Mouse (Mus musculus): ENCODE measurements at regions not wholly inside any gene's neighbourhood (a gene's known extent, or its start where the extent isn't known, plus 50 kb on each side); places are given as distances from the start of the nearest gene placed in this dataset.

DNA sequence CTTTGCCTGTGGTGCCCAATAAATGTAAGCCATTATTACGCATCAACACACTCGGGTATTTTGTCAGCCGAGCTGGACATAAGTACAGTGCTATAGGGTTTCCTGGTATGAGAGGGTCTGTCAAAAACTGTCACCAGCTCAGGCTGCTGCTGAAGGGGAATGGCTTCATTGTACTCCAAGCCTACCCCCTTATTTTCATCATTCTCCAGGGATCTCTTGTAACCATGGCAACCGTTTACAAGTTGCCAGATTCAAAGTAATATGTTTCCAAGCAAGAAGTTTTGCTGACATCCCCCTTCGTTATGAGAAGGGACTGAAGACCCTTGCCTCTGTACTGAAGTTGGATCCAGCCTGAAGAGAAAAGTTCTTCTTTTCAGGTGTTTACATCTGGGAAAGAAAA, 410.3 kb upstream of the Kdm8 start:
- no peak for TF ChIP-seq GABPA (IDR thresholded peaks at IDR 0.05; ENCODE audit: low read depth, low read length)
- TF ChIP-seq TBP (IDR thresholded peaks at IDR 0.05; ENCODE audit: low read depth, low read length), result no peak
- no peak for TF ChIP-seq E2F4 (IDR thresholded peaks at IDR 0.05; ENCODE audit: borderline replicate concordance, low read depth, low read length)
- TF ChIP-seq JUND (IDR thresholded peaks at IDR 0.05; ENCODE audit: low read depth, low read length), result no peak
- no peak for TF ChIP-seq HCFC1 (IDR thresholded peaks at IDR 0.05; ENCODE audit: low read depth, low read length)
- no peak for TF ChIP-seq CHD1 (IDR thresholded peaks at IDR 0.05; ENCODE audit: low read depth, low read length)
- TF ChIP-seq BHLHE40 (IDR thresholded peaks at IDR 0.05; ENCODE audit: borderline replicate concordance, low read depth, low read length), result no peak
- TF ChIP-seq UBTF (IDR thresholded peaks at IDR 0.05; ENCODE audit: borderline replicate concordance, insufficient read depth, low read depth, low read length), result no peak
- TF ChIP-seq CHD2 (IDR thresholded peaks at IDR 0.05; ENCODE audit: low read length), result no peak
- TF ChIP-seq MAX (IDR thresholded peaks at IDR 0.05; ENCODE audit: low read length), result no peak
- no peak for TF ChIP-seq RCOR1 (IDR thresholded peaks at IDR 0.05; ENCODE audit: low read depth, low read length)
- no peak for TF ChIP-seq MEF2A (IDR thresholded peaks at IDR 0.05; ENCODE audit: extremely low read depth, insufficient replicate concordance, low read depth, low read length, poor library complexity, severe bottlenecking)
- TF ChIP-seq USF2 (IDR thresholded peaks at IDR 0.05; ENCODE audit: borderline replicate concordance in 1 of 2, insufficient read depth in 1 of 2, low read depth in 1 of 2, low read length in 2 of 2), result no peak
- no peak overlapping the region for H3K27ac ChIP-seq (ENCODE audit: control insufficient read depth, low read depth, low read length)
- no peaks in the 10 kb centered on the region for H3K4me1 ChIP-seq (ENCODE audit: control insufficient read depth in 1 of 2, insufficient read depth in 2 of 2, low read length in 2 of 2)
- no peak overlapping the region for H3K4me3 ChIP-seq (ENCODE audit: control insufficient read depth in 1 of 2, insufficient read depth in 1 of 2, low read depth in 2 of 2, low read length in 2 of 2)
- no peaks in the 10 kb centered on the region for H3K27me3 ChIP-seq (ENCODE audit: control insufficient read depth in 1 of 2, insufficient read depth in 2 of 2, low read length in 2 of 2)
- H3K9ac ChIP-seq (ENCODE audit: control insufficient read depth, low read depth, low read length, poor library complexity, severe bottlenecking), result no peak overlapping the region
- no peaks in the 10 kb centered on the region for H3K36me3 ChIP-seq (ENCODE audit: control insufficient read depth in 1 of 2, insufficient read depth in 2 of 2, low read length in 2 of 2)
- no peaks in the 10 kb centered on the region for H3K9me3 ChIP-seq (replicated peaks; ENCODE audit: insufficient read depth, low read length)
- no peaks in the 10 kb centered on the region for H3K79me2 ChIP-seq (ENCODE audit: control insufficient read depth, insufficient read depth, low read length, poor library complexity)
- DNase-seq (ENCODE audit: low read depth, low spot score), result no peak

DNA sequence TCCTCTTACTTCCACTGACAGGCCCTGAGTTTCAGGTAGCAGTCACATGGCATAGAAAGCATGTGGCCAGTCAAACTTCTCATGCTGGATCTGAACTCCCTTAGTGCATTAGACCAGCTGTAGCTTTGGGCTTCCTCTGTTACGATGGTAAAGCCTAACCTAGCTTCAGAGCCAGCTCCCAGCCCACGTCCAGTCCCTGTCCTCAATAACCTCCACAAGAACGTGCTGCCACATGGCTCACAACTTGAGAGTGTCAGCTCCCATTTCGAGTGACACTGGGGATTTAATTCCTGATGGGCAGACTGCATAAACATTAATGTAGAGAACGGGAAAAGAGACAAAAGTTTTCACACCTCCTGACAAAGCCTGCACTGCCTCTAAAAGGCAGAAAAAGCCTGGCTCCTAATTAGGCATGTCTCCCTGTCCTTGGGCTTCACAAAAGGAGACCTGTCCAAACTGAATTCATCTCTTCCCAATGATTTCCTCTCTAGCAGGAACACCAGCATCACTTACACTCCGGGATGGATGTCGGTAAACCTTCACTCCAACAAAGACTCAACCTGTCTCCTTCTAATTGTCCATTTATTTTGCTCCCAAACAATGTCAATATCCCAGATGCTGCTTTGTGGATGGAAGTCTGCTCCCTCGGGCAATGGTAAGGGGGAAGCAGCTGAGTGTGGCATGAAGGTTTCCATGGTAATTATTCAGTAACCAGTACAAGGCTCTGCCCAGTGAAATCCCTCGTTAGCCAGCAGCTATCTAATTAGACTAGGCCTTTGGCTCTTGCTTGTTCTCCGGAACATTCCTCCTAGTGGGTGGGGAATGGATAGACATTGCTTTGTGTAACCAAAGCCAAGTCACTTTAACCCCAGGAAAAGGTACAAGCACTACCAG, 408.1 kb upstream of the Kdm8 start:
- Histone ChIP-seq H3K9ac (ENCODE audit: control insufficient read depth, low read depth, low read length, poor library complexity, severe bottlenecking) (no peak overlapping the region), H3K4me3 (ENCODE audit: control insufficient read depth in 1 of 2, insufficient read depth in 1 of 2, low read depth in 2 of 2, low read length in 2 of 2) (no peak overlapping the region), H3K4me1 (ENCODE audit: control insufficient read depth in 1 of 2, insufficient read depth in 2 of 2, low read length in 2 of 2) (no peaks in the 10 kb centered on the region), H3K9me3 (replicated peaks; ENCODE audit: insufficient read depth, low read length) (no peaks in the 10 kb centered on the region), H3K27me3 (ENCODE audit: control insufficient read depth in 1 of 2, insufficient read depth in 2 of 2, low read length in 2 of 2) (no peaks in the 10 kb centered on the region), H3K79me2 (ENCODE audit: control insufficient read depth, insufficient read depth, low read length, poor library complexity) (no peaks in the 10 kb centered on the region), H3K27ac (ENCODE audit: control insufficient read depth, low read depth, low read length) (no peak overlapping the region), H3K36me3 (ENCODE audit: control insufficient read depth in 1 of 2, insufficient read depth in 2 of 2, low read length in 2 of 2) (no peaks in the 10 kb centered on the region)
- no peak for TF ChIP-seq CHD2 (IDR thresholded peaks at IDR 0.05; ENCODE audit: low read length)
- no peak for TF ChIP-seq MAZ (IDR thresholded peaks at IDR 0.05; ENCODE audit: low read depth, low read length)
- TF ChIP-seq NELFE (IDR thresholded peaks at IDR 0.05; ENCODE audit: low read depth, low read length), result no peak
- TF ChIP-seq USF1 (IDR thresholded peaks at IDR 0.05; ENCODE audit: low read depth, low read length), result no peak
- no peak for TF ChIP-seq JUND (IDR thresholded peaks at IDR 0.05; ENCODE audit: low read depth, low read length)
- TF ChIP-seq CTCF (IDR thresholded peaks at IDR 0.05 in 2 of 3, conservative IDR thresholded peaks at IDR 0.05 in 1 of 3; ENCODE audit: control insufficient read depth in 1 of 3, insufficient read depth in 1 of 3, low read depth in 2 of 3, low read length in 3 of 3, poor library complexity in 1 of 3, severe bottlenecking in 1 of 3), result no peak
- TF ChIP-seq TAL1 (IDR thresholded peaks at IDR 0.05; ENCODE audit: low read length), result no peak
- no peak for DNase-seq (ENCODE audit: low read depth, low spot score)

Data from MEL (cell line).